Mouse (Mus musculus) gonadal fat pad, adult 2 months (tissue): Measurements from ENCODE around the gene Epb41l2. TPM values are rescaled to one million over a fixed set of nuclear protein-coding genes. Genes with fewer than 3 reads are reported as not detected.

Experiments
- DNase-seq: peaks from one replicate; pipeline ENCODE4 v3.0.0-alpha.2; 2012; ENCODE audit warnings: low read depth
- polyA plus RNA-seq: library from polyadenylated mRNA; depleted of rRNA; stranded (reverse); fragments of >200 nt; gene quantifications from 2 replicates; pipeline ENCODE4 v1.2.3, GENCODE M21; 2012

The Epb41l2 gene
- polyA plus RNA-seq, 1 experiment = 80.8 TPM

DNA sequence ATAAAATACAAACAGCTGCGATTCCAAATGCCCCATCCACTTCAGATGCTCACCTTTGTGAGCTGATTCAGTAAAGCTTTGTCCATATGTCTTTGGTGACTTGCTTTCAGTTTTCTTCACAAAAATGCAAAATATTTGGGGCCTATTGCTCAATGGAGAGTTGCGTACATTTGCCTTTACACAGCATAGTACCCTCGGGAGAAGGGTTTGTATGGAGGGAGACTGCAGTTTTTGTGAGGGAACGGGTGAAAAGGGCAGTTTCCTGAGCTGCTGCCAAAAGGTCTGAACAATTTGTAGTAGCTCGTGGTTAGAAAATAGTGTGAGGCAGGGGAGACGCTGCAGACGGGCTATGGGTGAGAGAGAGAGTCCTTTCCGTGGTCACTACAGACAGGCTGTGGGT, 40.5 kb downstream of the Epb41l2 start:
- DNase-seq = no peak

DNA sequence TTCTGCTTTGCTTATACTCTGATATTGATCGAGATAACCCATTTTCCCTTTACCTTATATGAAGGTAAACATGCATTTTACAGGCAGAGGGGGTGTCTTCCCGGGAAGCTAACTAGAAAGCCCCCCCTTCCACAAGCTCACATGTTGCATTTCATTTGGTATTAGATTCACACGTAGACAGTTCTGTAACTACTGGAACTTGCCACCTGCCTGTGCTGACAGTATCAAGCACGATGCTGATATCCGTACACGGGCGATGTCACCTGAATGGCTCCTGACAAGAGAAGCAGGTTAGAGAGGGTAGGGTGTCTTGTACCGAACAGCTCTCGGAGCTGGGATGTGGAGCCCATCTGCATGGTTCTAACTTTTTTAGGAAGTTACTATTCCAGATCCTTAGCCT, 41.0 kb downstream of the Epb41l2 start:
- no peak for DNase-seq

DNA sequence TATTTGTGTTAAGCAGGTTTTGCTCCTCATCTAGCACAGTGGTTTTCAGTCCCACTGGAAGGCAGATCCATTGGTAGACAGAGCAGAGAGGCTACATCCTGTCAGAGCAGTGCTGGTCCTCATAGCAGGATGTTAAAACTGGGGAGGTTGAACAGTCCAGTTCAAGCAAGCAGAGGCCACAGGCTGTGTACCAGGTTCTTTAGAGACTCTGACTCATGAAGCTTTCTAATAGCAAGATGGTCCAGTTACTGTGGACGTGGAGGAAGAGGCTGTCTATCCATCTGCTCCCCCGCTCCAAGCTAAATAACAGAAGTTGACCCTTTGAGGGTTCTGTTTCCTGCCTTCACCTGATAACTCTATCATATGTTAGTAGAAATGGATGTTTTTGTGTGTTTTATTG, 41.8 kb downstream of the Epb41l2 start:
- no peak for DNase-seq

DNA sequence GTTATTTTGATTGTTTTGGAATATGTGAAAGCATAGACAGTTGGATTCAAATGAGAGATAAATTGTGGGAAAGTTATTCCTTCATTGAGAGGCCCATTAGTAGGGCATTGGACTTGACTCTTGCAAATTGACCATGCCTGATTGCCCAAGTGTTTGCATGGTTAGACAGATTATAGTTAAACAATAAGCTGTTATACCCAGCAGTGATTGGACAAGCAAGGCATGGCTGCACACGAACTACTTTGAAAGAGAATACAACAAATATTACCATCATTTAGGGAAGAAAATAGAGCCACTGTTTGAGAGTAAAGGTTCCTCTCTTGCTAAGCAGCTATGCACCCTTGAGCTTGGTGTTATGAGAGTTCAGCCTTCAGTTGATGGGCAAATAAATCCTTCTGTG, 43.3 kb downstream of the Epb41l2 start:
- no peak for DNase-seq

DNA sequence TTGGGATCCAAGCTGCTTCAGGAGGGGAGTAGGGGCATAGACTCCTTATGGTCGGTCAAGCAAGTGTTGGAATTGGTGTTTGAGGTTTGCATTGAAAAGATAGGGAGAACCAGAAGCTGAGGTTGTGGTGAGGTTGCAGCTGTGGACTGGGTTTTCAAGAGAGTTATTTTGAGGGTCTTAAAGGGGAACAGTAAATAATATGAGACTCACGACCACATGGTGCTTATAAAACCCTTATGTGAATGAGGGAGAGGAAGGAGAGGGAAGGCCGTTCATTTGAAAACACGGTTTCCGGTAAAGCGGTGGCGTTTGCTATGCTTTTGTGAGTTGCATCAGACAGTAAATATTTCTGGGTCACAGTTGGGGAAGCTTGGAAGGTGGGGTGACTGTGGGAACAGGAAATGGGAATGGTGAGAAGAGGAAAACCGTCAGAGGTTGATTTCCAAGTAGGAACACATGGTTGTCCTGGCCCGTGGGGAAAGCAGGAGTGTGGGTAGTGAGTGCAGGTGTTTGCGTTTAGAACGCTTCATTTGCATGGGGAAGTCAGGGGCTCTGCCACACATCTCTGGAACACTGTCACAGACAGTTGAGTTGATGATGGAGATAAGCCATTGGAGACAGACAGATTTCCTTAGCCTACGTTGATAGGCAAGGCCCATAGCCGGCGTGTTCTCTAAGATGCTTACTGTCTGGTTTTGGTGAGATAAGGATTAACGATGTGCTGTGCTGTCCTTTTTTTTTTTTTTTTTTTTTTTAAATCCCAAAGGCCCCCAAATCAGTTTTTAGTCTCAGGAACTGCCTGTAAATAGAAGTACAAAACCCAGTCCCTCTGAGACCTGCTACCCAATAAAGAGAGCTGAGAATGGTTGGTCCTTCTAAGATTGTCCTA, 44.5 kb downstream of the Epb41l2 start:
- no peak for DNase-seq

DNA sequence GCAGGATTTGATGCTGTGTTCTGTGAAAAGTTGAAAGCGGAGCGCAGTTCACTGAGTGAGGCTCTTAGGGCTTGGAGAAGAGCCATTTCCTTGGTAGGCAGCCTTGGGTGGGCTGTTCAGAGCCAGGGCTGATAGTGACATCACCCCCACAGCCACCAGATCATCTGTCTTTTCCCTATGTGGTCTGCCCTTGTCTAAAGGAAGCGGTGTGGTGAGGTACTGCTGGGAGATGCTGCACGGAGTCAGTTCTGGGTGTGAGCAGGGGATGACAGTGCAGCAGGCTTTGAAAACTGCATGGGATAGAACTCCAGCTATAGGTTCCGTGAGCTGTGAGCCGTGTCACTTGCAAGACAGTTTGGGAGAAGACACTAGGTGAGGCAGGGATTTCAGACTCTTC, 45.1 kb downstream of the Epb41l2 start:
- DNase-seq = no peak

DNA sequence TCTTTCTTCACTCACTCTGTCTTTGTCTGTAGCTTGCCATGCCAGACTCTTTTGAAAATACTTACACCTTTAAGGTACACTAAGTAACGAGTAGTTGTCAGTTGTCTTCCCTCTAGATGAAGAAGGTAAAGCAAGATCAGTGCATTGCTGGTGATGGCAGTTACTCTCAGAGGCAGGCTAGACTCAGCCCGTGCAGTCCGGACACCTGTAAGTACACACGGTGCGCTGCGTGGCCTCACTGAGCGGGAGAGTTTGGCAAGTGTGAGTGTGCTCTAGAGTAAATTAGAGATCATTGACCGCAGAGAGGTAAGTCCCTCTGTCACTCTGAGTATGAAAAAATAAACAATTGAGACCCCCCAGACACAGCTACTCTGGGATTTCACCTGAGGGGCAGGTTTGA, 46.0 kb downstream of the Epb41l2 start:
- DNase-seq = no peak

DNA sequence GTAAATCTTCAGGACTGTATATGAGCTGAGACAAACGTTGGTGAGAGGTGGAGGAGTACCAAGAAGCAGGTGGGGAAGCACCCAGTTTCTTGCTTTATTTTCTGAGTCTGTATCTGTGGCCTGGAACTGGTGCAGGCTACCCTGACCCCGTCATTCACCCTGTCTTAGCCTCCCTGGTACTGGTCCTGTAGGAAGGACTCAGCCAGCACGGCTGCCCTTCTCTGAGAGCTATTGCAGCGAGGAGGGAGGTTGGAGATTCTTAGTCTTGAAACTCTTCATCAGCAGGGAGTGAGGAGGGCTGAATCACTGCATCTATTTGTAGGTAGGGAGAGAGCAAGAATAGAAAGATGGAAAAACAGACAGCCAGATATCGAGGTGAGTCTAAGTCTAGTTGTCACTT, 47.1 kb downstream of the Epb41l2 start:
- no peak for DNase-seq

DNA sequence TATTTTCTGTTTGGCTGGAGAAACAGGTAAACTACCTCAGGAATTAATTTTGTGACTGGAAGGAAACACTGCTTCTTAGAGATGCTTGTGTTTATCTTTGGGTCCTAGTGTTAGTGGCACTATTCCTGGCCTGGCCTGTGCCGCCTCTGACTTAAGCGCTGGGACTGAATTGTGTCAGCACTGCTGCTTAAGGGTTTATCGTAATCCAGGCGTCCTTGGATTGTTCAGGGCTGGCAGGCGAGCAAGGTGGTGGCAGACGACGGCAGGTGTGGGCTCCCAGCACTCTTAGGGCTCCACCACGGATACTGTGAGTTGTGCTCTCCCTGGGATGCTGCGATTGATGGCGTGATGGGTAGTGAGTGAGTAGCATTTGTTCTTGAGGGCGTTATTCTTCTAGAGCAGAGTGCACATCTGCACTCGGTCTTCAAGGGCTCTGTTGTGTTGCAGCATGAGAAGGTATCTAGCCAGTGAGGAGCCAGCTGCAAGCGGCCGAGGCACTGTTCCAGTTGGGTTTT, 48.6 kb downstream of the Epb41l2 start:
- DNase-seq = no peak

DNA sequence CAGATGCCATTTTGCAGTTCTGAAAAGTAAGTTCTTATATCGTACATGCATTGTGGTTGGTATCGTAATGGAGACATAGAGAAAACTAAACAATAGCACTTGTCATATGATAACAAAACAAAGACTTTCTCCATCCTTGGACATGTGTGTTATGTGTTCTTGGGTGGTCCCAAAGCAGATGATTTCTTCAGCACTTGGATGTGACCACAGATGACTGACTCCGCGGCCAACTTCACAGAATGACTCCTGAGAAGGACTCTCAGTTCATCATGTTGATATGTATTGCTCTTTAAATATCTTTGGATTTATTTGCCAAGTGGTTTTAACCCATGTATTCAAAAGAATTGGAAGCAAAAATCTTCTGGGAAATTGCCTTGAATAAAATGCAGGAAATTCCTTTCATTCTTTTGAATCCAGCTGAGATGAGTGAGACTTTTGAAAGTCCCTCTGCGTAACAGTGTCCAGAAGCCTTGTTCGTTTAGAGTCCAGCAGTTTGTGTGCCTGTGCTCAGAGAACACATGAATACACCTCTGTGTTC, 52.3 kb downstream of the Epb41l2 start:
- no peak for DNase-seq

DNA sequence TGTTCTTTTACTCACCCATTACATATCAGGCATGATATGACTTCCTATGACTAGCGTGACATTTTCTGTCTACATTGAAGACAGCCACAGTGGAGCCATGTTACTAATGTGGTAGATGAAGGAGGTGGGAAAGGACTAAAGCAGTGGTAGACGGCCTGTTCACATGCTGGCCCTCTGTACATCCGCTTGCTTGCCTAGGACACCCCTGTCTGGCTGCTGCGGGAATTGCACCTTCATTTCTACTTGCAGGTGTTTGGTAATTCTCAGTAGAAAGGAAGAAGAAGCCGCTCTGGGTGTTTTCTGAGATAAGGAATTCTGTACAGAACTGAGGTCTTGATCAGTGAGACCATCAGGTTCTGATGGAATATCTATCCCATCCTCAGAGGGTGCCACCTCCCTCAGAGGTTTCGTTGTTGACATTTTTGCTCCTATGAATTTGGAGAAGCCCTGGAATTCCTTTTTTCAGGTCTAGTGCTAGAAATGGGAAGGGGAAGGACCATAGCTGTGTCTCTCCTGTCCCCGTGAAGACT, 55.7 kb downstream of the Epb41l2 start:
- no peak for DNase-seq

DNA sequence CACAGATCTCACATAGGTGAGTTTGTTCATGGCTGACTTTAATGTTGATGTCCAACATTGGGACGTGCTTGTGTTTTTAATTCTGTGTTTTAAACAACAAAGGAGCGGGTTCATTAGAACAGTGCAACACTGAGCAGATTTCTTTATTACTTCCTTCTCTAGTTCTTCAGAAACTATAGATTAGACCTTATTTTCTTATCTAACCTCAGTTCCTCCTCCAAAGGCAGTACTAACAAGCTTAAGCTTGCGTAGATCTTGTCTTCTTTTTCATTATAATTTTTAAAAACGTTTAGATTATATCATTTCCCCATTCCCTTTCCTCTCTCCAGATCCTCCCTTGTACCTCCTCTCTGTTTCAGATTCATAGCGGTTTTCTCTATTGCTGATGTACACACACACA, 57.1 kb downstream of the Epb41l2 start:
- DNase-seq = no peak

DNA sequence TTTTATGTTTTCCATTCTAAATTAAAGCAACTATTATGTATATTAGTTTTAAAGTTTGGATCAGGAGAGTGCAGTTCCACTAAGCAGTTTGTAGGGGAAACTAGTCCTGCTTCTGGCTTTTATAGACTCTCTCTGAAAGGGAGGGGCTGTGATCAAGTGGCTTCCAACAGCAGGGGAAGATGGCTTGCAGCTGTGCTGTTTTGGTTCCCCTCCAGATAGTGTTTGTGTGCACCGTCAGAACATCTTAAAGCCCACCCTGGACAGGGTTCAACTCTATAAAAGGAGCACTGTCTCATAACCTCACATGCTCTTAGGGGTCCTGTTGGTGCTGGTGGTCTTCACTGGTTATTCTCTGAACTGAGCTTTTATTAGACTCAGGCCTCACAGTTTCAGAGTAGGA, 66.5 kb downstream of the Epb41l2 start:
- DNase-seq = no peak

DNA sequence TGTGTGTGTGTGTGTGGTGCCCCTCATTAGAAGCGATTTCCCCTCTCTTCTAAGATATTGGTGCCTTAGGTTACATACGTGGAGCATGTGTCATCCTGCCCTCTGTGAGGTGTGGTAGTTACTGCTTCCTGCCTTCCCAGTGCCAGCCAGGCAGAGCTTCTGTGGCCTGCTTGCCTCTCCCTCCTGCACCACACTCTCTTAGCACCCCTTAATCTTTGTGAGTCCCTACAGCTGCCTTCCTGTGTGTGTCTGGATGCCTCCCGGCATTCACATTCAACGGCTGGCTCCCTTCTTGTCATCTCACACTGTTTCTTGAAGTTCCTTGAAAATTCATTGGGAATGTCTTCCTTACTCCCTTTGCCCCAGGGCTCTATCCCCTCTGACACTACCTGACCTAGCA, 67.2 kb downstream of the Epb41l2 start:
- DNase-seq = no peak

DNA sequence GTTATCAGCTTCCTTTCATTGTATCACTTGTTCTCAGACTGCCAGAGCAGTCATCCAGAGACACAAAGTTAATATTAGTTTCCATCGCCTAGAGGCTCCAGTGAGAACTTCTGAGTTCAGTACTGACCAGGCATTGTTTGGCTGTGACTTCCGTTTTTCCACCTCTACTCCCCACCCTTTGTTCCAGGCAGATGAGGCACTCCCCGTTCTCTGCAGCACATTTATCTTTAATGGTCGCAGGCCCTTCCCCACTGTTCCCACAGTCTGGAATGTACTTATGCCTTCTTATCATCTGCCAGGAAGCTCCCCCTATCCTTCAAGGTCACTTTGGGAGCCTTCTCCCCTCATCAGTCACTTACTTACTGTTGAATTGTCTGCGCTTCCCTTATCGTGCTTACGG, 67.9 kb downstream of the Epb41l2 start:
- no peak for DNase-seq

DNA sequence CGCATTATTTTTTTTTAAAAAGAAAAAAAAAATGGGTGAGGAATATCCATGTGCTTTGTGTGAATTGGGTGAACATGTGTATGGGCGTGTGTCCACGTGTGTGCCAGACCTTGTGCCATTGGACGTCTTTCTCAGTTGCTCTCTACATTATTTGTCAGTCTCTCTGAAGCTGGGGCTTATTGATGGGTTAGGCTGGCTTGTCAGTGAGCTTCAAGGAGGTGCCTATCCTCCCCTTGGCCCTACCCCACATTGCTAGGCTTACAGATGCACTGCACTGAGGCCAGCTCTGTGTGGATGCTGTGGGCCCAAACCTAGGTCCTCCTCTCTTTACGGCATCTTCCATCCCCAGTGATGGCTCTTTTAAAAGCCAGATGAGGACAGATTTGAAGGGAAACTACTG, 69.1 kb downstream of the Epb41l2 start:
- DNase-seq = no peak

DNA sequence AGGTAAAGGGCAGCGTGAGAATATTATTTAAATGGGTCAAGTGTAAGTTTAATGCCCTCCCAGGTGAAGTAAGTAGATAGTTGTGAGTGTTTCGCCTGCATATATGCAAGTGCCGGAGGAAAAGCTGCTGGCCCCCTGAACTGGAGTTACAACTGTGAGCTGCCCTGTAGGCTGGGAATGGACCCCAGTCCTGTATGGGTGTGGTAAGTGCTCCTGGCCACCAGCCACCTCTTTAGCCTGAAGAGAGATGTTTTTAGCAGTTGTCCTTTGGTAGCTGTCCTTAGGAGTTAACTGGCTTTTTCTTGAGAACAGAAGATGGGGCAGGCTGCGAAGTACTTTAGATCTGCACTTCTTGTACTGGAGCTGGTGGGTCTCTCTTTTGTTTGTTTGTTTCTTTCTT, 69.7 kb downstream of the Epb41l2 start:
- no peak for DNase-seq

DNA sequence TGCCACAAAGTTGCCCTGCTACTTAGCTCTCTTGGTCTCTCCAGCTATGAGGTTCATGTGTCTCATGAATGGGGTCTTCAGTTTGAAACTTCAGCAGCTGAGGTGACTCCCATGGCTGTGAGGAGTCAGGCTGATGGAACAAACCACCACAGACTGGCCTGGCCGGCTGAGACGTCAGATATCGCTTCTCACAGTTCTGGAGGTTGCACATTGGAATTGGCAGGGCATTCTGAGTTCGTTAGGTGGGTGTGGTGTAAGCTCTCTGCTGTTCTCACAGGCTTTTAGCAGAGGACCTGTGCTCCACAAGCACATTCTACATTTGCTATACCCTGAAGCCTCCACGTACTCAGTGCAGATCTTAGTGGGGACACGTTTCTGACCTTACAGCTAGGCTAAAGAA, 71.3 kb downstream of the Epb41l2 start:
- no peak for DNase-seq

DNA sequence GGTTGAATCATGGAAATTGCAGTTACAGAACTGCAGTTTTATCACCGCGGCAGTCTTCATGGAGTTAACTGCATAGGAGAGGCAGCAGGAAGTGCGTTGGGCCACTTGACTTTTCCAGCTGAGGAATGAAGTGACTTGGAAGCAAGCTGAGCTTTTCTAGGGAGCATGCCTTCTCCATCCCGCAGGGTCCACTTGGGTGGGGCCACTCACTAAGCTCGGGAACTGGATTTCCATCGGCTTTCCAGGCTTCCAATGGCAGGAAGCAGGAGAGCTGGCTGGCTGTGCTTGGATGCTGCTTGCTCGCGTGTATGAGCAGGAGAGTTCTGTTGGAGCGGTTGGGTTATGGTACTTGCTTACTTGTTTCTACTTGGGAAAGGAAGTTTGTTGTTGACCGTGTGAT, 72.8 kb downstream of the Epb41l2 start:
- DNase-seq = no peak

DNA sequence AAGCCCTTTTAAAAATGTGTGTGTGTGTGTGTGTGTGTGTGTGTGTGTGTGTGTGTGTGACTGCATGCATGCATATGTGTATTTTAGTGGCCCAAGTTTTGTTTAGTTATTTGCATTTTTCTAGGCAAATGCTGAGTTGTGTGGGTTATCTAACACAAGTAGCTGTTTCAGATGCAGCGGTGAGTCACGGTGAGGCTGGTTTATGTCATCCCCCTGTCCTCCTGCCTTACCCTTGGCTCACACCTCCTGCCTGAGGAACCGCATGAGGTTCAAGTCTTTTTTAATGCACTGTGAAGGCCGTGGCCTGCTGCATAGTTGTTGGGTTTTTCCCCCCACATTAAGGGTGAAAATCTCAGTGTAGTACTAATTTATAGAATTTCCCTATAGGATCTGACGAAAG, 73.3 kb downstream of the Epb41l2 start:
- DNase-seq = no peak

DNA sequence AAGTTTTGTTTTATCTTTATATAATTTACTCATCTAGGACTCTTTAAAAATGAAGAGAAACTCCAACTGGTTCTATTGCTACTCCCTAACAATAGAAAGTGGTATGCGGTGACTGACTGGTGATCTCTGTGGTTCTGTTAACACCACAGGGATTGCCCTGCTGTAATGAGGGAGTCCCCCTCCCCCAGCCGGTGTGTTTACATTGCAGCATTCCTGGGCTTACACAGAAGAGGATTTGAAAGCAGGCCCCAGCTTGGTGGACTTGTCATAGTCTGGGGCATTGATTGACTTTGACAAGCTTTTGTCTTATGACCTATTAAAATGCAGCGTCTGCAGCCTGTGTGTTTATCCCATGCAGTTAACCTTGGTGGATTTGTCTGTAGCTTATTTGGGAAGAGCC, 73.9 kb downstream of the Epb41l2 start:
- DNase-seq = no peak

DNA sequence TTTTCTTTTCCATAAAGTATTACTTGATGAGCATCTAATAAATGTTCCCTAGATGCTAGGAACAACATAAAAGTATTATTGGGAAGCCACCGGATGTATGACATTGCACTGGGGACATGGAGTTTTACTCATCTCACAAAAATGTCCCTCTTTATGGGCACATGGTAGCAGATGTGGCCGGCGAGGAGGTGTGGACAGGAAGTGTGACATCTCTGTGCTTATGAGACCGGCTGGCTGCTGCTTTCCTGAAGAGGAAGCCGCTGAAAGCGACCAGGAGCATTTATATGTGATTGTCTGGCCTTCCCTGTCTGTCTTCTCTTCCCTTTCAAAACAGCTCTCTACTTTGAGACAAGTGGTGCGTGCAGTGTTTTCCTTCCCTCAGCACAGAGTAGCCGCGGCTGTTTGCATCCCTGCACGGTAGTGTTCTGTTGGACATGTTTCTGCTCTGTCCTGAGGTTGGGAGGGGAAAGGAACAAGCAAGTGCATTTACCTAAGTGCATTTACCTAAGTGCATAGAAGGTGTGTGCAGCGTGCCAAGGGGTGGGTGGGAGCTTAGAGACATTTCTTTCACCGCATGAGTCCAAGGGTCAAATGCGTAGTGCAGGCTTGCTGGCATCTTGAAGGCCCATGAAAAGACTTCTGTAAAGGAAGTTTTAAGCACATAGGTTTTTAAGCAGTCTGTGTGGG, 74.9 kb downstream of the Epb41l2 start:
- DNase-seq = no peak
